Mouse (Mus musculus): ENCODE data around the gene Cd300ld. TPM values are rescaled to one million over a fixed set of nuclear protein-coding genes. Genes with fewer than 3 reads are reported as not detected.
"Not testable (repeated sequence)": the region's sequence is repeated elsewhere in the genome, so short reads cannot be mapped to it uniquely, and the experiment has no call there.

Cd300ld gene
- polyA plus RNA-seq (2014; fragmentation: Nextera tagmentation; extraction: Ambion mirVana) = 0.21 and 0.32 TPM in 2 replicates

DNA sequence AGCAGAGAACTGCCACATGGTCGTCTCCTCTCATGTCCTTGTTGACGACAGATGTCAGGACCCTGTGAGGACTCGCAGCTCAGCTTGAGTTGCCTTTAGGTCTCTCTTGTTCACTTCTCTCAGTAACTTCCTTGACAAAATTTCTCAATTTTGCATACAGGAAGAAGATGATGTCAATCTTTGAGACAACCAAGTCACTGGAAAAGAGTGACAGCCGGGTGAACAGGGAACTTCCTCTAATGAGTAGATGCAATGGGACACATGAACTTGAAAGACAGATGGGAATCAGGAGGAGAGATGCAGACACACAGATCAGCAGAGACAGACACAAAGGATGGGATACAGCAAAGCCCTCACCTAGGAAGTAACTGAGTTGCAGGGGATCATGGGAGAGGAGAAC is at the start of gene Cd300ld:
Gene Cd300ld, minus strand, starts transcription at position 130 of the 400 bp plus-strand sequence.
- Histone ChIP-seq H3K4me1 (ENCODE audit: control insufficient read depth, insufficient read depth, low read length) (no peaks in the 10 kb centered on the region), H3K27ac (ENCODE audit: low read depth, low read length) (no peak within 1 kb of the TSS), H3K4me3 (ENCODE audit: low read length) (no peak within 1 kb of the TSS), H3K9me3 (ENCODE audit: control insufficient read depth, low read length) (no peaks in the 10 kb centered on the region), H3K4me2 (replicated peaks; ENCODE audit: low read depth, low read length) (no peak within 1 kb of the TSS), H3K27me3 (ENCODE audit: control insufficient read depth, insufficient read depth, low read length) (no peaks in the 10 kb centered on the region), H3K9ac (ENCODE audit: low read depth, low read length) (no peak within 1 kb of the TSS), H3K36me3 (ENCODE audit: control insufficient read depth, insufficient read depth, low read length) (no peaks in the 10 kb centered on the region)
- ATAC-seq (ENCODE audit: low FRiP score, low TSS enrichment) = no peak
- WGBS = 78% methylated on average over 4 of the region's 4 CpGs

- not testable (repeated sequence) for H3K27ac ChIP-seq (ENCODE audit: low read depth, low read length); H3K27me3 ChIP-seq (ENCODE audit: control insufficient read depth, insufficient read depth, low read length); ATAC-seq (ENCODE audit: low FRiP score, low TSS enrichment); H3K36me3 ChIP-seq (ENCODE audit: control insufficient read depth, insufficient read depth, low read length); H3K9ac ChIP-seq (ENCODE audit: low read depth, low read length); H3K4me3 ChIP-seq (ENCODE audit: low read length); H3K4me2 ChIP-seq (replicated peaks; ENCODE audit: low read depth, low read length); H3K9me3 ChIP-seq (ENCODE audit: control insufficient read depth, low read length); H3K4me1 ChIP-seq (ENCODE audit: control insufficient read depth, insufficient read depth, low read length)
- no CpG with 5 or more reads among the region's 6 CpGs for WGBS
Measured at GRCm38 (mm10) chr11:115037669-115038068, 47.9 kb upstream of the Cd300ld start, which contains the start of gene Cd300ld5. TSS of gene Cd300ld5 (minus strand) at chr11:115037769.

DNA sequence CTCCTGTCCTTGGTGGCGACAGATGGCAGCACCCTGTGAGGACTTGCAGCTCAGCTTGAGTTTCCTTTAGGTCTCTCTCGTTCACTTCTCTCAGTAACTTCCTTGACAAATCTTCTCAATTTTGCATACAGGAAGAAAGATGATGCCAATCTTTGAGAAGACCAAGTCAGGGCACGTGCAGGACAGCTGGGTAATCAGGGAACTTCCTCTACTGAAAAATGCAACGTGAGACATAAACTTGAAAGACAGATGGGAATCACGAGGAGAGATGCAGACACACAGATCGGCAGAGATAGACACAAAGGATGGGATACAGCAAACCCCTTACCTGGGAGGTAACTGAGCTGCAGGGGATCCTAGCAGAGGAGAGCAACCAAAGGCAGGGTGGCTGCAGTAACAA is 37.2 kb upstream of the Cd300ld start, which contains the start of gene Cd300ld4:
Gene Cd300ld4, minus strand, starts transcription at position 101 of the 400 bp plus-strand sequence.
- H3K27ac ChIP-seq (ENCODE audit: low read depth, low read length); H3K9ac ChIP-seq (ENCODE audit: low read depth, low read length); H3K4me3 ChIP-seq (ENCODE audit: low read length); H3K27me3 ChIP-seq (ENCODE audit: control insufficient read depth, insufficient read depth, low read length); H3K36me3 ChIP-seq (ENCODE audit: control insufficient read depth, insufficient read depth, low read length); H3K9me3 ChIP-seq (ENCODE audit: control insufficient read depth, low read length); H3K4me2 ChIP-seq (replicated peaks; ENCODE audit: low read depth, low read length); H3K4me1 ChIP-seq (ENCODE audit: control insufficient read depth, insufficient read depth, low read length); ATAC-seq (ENCODE audit: low FRiP score, low TSS enrichment): not testable (repeated sequence)
- whole genome bisulfite sequencing = no CpG with 5 or more reads among the region's 6 CpGs

GRCm38 (mm10) chr11:115016093-115016492 is 26.4 kb upstream of the Cd300ld start, which contains the start of gene Cd300ld2:
TSS of gene Cd300ld2 (minus strand) at chr11:115016193.
- not testable (repeated sequence) for H3K4me3 ChIP-seq (ENCODE audit: low read length); H3K4me1 ChIP-seq (ENCODE audit: control insufficient read depth, insufficient read depth, low read length)
- WGBS = no CpG with 5 or more reads among the region's 7 CpGs

DNA sequence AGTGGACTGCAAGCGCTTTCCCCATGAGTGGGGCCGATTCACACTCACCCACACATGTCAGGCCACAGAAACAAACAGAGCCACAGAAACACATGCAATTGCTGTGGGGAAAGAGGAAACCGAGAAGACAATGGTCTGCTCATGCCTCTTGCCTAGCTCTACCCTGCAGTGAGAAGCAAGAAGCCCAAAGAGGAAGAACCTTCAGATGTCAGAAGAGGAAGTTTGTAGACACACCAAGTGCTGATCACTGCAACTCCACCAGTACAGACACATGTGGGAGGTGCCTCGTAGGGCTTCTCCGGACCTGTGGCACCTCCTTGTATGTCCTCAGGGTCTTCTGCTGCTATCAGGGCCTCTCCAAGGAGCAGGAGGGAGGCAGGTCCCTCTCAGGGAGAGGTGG is 14.3 kb upstream of the Cd300ld start:
- Histone ChIP-seq H3K27ac (ENCODE audit: low read depth, low read length) (no peak overlapping the region), H3K36me3 (ENCODE audit: control insufficient read depth, insufficient read depth, low read length) (no peaks in the 10 kb centered on the region)
- 84% methylated on average over 5 of the region's 5 CpGs for WGBS

More at GRCm38 (mm10) chr11:115016093-115016492, 26.4 kb upstream of the Cd300ld start, which contains the start of gene Cd300ld2:
- H3K9ac ChIP-seq (ENCODE audit: low read depth, low read length); H3K9me3 ChIP-seq (ENCODE audit: control insufficient read depth, low read length); H3K27ac ChIP-seq (ENCODE audit: low read depth, low read length); H3K4me2 ChIP-seq (replicated peaks; ENCODE audit: low read depth, low read length); ATAC-seq (ENCODE audit: low FRiP score, low TSS enrichment); H3K36me3 ChIP-seq (ENCODE audit: control insufficient read depth, insufficient read depth, low read length); H3K27me3 ChIP-seq (ENCODE audit: control insufficient read depth, insufficient read depth, low read length): not testable (repeated sequence)

DNA sequence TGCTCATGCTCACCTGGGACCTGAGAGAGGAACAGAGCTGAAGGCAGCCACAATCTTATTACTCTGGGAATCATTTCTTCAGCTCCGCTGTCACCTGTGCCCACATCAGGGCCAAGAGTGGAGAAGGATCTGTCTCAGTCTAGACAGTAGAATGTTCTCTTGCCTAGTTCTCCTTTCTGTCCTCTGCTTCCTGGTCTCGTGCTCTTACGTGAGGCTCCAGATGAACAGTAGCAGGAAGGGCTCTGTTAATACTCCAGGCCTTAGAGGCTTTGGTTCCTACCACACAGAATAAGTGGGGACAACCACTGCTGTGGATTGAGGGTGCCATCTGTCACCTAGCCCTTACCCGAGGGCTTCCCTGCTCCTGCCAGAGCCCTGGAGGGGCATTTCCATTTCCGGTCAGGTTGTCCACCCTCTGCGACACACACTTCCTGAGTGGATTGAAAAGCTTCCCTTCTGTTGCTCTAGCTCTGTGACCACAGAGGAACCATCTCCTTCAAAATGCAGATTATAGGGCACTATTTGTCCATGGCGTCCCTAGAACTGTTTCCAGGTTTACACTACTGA is 11.8 kb upstream of the Cd300ld start, which contains the start of gene Cd300c2:
Gene Cd300c2, minus strand, starts transcription at position 407 of the 567 bp plus-strand sequence.
- Histone ChIP-seq H3K36me3 (ENCODE audit: control insufficient read depth, insufficient read depth, low read length) (no peaks in the 10 kb centered on the region), H3K27me3 (ENCODE audit: control insufficient read depth, insufficient read depth, low read length) (no peaks in the 10 kb centered on the region)
- 78% methylated on average over 7 of the region's 7 CpGs for WGBS

More for the DNA sequence above, 14.3 kb upstream of the Cd300ld start:
- H3K9ac ChIP-seq (ENCODE audit: low read depth, low read length) = no peak overlapping the region
- no peak overlapping the region for H3K4me3 ChIP-seq (ENCODE audit: low read length)
- no peaks in the 10 kb centered on the region for H3K27me3 ChIP-seq (ENCODE audit: control insufficient read depth, insufficient read depth, low read length)
- no peak for ATAC-seq (ENCODE audit: low FRiP score, low TSS enrichment)
- H3K4me2 ChIP-seq (replicated peaks; ENCODE audit: low read depth, low read length) = no peak overlapping the region
- H3K9me3 ChIP-seq (ENCODE audit: control insufficient read depth, low read length) = no peaks in the 10 kb centered on the region
- H3K4me1 ChIP-seq (ENCODE audit: control insufficient read depth, insufficient read depth, low read length) = no peaks in the 10 kb centered on the region

DNA sequence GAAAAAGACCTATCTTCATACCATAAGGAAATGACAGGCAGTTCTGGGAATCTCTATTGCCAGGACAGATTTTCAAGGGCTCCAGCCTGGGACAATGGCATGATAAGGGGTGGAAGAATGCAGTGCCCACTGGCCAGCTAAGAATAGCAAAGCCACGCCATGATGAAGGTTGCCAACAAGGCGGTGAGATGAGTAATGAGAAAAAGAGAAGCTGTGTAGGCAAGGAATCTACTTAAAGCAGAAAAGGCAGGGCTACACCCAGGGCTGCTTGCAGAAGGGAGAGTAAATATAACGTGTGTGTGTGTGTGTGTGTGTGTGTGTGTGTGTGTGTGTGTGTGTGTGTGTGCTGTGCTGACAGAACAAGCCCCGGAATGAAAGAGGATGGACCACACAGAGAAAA is 7.9 kb downstream of the Cd300ld start:
- Histone ChIP-seq H3K27me3 (ENCODE audit: control insufficient read depth, insufficient read depth, low read length) (no peaks in the 10 kb centered on the region), H3K4me3 (ENCODE audit: low read length) (no peak overlapping the region), H3K4me2 (replicated peaks; ENCODE audit: low read depth, low read length) (no peak overlapping the region), H3K36me3 (ENCODE audit: control insufficient read depth, insufficient read depth, low read length) (no peaks in the 10 kb centered on the region), H3K4me1 (ENCODE audit: control insufficient read depth, insufficient read depth, low read length) (no peaks in the 10 kb centered on the region), H3K27ac (ENCODE audit: low read depth, low read length) (no peak overlapping the region), H3K9ac (ENCODE audit: low read depth, low read length) (no peak overlapping the region), H3K9me3 (ENCODE audit: control insufficient read depth, low read length) (peaks cover 15% of the 10 kb centered on the region; the same call in 1 of the 2 replicates)
- ATAC-seq (ENCODE audit: low FRiP score, low TSS enrichment) = no peak
- 82% methylated on average over 4 of the region's 4 CpGs for WGBS

More for the DNA sequence above, 11.8 kb upstream of the Cd300ld start, which contains the start of gene Cd300c2:
- Histone ChIP-seq H3K4me3 (ENCODE audit: low read length) (no peak within 1 kb of the TSS), H3K9ac (ENCODE audit: low read depth, low read length) (no peak within 1 kb of the TSS), H3K4me2 (replicated peaks; ENCODE audit: low read depth, low read length) (no peak within 1 kb of the TSS), H3K4me1 (ENCODE audit: control insufficient read depth, insufficient read depth, low read length) (no peaks in the 10 kb centered on the region), H3K9me3 (ENCODE audit: control insufficient read depth, low read length) (no peaks in the 10 kb centered on the region), H3K27ac (ENCODE audit: low read depth, low read length) (no peak within 1 kb of the TSS)
- no peak for ATAC-seq (ENCODE audit: low FRiP score, low TSS enrichment)

DNA sequence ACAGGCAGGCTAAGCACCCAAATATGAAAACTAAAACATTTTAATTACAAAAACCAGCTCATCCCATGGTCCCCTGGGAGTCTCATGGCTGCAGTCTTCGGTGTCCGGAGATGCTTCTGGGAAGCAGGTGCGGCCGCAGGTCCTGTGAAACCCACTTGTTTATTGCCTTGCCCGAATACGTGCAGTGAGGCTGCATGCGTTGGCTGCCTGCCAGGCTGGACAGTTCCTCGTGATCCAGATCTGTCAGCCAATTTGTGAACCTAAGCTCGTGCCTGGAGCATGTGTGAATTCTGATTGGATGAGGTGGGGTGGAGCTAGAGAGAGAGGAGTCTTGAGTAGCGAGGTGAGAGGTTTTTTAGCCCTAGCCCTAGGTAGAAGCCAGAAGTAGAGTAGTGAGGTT is 17.0 kb downstream of the Cd300ld start:
- no peak for ATAC-seq (ENCODE audit: low FRiP score, low TSS enrichment)
- Histone ChIP-seq H3K4me3 (ENCODE audit: low read length) (no peak overlapping the region), H3K27ac (ENCODE audit: low read depth, low read length) (no peak overlapping the region), H3K27me3 (ENCODE audit: control insufficient read depth, insufficient read depth, low read length) (no peaks in the 10 kb centered on the region), H3K9me3 (ENCODE audit: control insufficient read depth, low read length) (peaks cover 9% of the 10 kb centered on the region; the same call in 1 of the 2 replicates), H3K9ac (ENCODE audit: low read depth, low read length) (no peak overlapping the region), H3K36me3 (ENCODE audit: control insufficient read depth, insufficient read depth, low read length) (no peaks in the 10 kb centered on the region), H3K4me2 (replicated peaks; ENCODE audit: low read depth, low read length) (no peak overlapping the region), H3K4me1 (ENCODE audit: control insufficient read depth, insufficient read depth, low read length) (no peaks in the 10 kb centered on the region)
- 87% methylated on average over 10 of the region's 10 CpGs for WGBS

DNA sequence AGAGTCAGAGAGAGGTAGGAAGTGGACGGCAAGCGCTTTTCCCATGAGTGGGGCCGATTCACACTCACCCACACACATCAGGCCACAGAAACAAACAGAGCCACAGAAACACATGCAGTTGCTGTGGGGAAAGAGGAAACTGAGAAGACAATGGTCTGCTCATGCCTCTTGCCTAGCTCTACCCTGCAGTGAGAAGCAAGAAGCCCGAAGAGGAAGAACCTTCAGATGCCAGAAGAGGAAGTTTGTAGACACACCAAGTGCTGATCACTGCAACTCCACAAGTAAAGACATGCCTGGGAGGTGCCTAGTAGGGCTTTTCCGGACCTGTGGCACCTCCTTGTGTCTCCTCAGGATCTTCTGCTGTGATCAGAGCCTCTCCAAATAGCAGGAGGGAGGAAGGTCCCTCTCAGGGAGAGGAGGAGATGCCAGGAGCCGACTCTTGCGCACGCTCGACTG is 20.9 kb downstream of the Cd300ld start, which contains the start of gene Cd300c:
Gene Cd300c, minus strand, starts transcription at position 406 of the 456 bp plus-strand sequence.
- no peak for ATAC-seq (ENCODE audit: low FRiP score, low TSS enrichment)
- WGBS = 66% methylated on average over 9 of the region's 9 CpGs
- H3K4me3 ChIP-seq (ENCODE audit: low read length) = no peak within 1 kb of the TSS
- H3K9ac ChIP-seq (ENCODE audit: low read depth, low read length) = no peak within 1 kb of the TSS
- no peaks in the 10 kb centered on the region for H3K36me3 ChIP-seq (ENCODE audit: control insufficient read depth, insufficient read depth, low read length)
- no peaks in the 10 kb centered on the region for H3K27me3 ChIP-seq (ENCODE audit: control insufficient read depth, insufficient read depth, low read length)
- H3K4me2 ChIP-seq (replicated peaks; ENCODE audit: low read depth, low read length) = no peak within 1 kb of the TSS
- H3K4me1 ChIP-seq (ENCODE audit: control insufficient read depth, insufficient read depth, low read length) = no peaks in the 10 kb centered on the region
- H3K9me3 ChIP-seq (ENCODE audit: control insufficient read depth, low read length) = peaks cover 3% of the 10 kb centered on the region; the same call in 1 of the 2 replicates
- H3K27ac ChIP-seq (ENCODE audit: low read depth, low read length) = no peak within 1 kb of the TSS
